In the genomic region with DNA sequence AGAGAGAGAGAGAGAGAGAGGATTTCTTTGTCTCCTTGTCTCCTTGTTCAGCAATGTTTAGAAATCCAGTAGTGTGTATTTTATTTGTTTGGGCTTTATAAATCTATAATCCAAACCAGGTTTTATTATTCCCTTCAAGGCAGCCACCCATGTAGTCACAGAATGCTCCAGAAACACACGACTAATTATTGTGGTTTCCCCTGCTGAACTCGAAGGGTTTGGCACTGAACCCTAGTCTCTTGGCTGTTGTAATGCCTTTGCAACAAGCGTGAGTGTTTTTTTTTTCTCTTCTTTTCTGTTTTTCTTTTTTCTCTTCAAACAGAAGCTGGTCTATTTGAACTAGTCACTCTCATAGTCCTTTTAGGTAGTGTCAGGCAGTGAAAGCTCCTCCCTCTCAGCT, we compare ENCODE assay signal across 18 mouse cellular contexts. TPM values are rescaled to one million over a fixed set of nuclear protein-coding genes. Genes with fewer than 3 reads are reported as not detected.
DNase-seq lines count a peak whose midpoint lies in the region; ATAC-seq lines count a peak whose summit lies in the region.
"Had no signal": no experiment of that assay in that cellular context is flagged by ENCODE, and none has a peak within 500 bp of the region (broad histone marks: within the 10 kb centered on the region; RNA-seq: fewer than 3 reads in every experiment).

No protein-coding gene starts in this region.

- H3K4me2 ChIP-seq in limb, embryonic 12.5 days: no peak overlapping the region
- H3K4me2 ChIP-seq in limb, embryonic 13.5 days (replicated peaks): no peak overlapping the region
- H3K4me2 ChIP-seq: hindbrain, embryonic 15.5 days; liver, embryonic 11.5 days; lung, embryonic 15.5 days had no signal

- peak; percentile 26; the same call in 1 of the 2 replicates for ATAC-seq in limb, embryonic 12.5 days (ENCODE audit: insufficient number of reproducible peaks, insufficient read depth, low FRiP score, low TSS enrichment, low read depth)
- peak; percentile 51; the same call in 1 of the 2 replicates for ATAC-seq in limb, embryonic 13.5 days (ENCODE audit: low FRiP score, low read depth)
- no peak for ATAC-seq in erythroblast, adult 5-6 weeks (replicated peaks; ENCODE audit: low FRiP score, poor library complexity, severe bottlenecking)
- ATAC-seq: intestine, embryonic 16.5 days had no signal

- WGBS in limb, embryonic 12.5 days: 36% methylated on average over 3 of the region's 3 CpGs
- WGBS in limb, embryonic 10.5 days: 81% methylated on average over 3 of the region's 3 CpGs
- WGBS in limb, embryonic 13.5 days: 16% methylated on average over 3 of the region's 3 CpGs

- no peaks in the 10 kb centered on the region for H3K27me3 ChIP-seq in limb, embryonic 12.5 days
- H3K27me3 ChIP-seq in limb, embryonic 10.5 days (ENCODE audit: low read depth, poor library complexity, severe bottlenecking): no peaks in the 10 kb centered on the region
- H3K27me3 ChIP-seq in limb, embryonic 13.5 days: no peaks in the 10 kb centered on the region
- H3K27me3 ChIP-seq: hindbrain, embryonic 15.5 days; lung, embryonic 15.5 days; megakaryocyte, embryonic 14.5 days had no signal

- H3K9me3 ChIP-seq in limb, embryonic 12.5 days: peaks cover 3% of the 10 kb centered on the region; the same call in 1 of the 2 replicates
- H3K9me3 ChIP-seq in limb, embryonic 10.5 days (replicated peaks): no peaks in the 10 kb centered on the region
- 0 out of 2 replicates have a peak, but pooled peaks cover 6% of the 10 kb centered on the region for H3K9me3 ChIP-seq in limb, embryonic 13.5 days
- H3K9me3 ChIP-seq: hindbrain, embryonic 15.5 days; lung, embryonic 15.5 days had no signal

- H3K4me3 ChIP-seq in limb, embryonic 12.5 days (replicated peaks): no peak overlapping the region
- no peak overlapping the region for H3K4me3 ChIP-seq in limb, embryonic 10.5 days
- H3K4me3 ChIP-seq in limb, embryonic 13.5 days: no peak overlapping the region
- H3K4me3 ChIP-seq: hindbrain, embryonic 15.5 days; lung, embryonic 15.5 days; megakaryocyte, embryonic 14.5 days had no signal

- peak; percentile 38 for DNase-seq in gastrocnemius, postnatal 14 days
- DNase-seq in gastrocnemius, postnatal 10 days: no peak
- no peak for DNase-seq in limb, embryonic 10.5 days (ENCODE audit: low spot score)
- peak; percentile 65 for DNase-seq in NIH3T3 (ENCODE audit: low read depth)
- DNase-seq: cerebellum, adult 9-10 months; kidney, postnatal 25 days; layer of hippocampus, adult 9-11 months; right cerebral cortex, adult 18-20 months; thymus, postnatal 4 days had no signal

- intact Hi-C loops in gastrocnemius, postnatal 14 days (cut with DNase I; ENCODE audit: low total_unique reads): no loop called here

- peaks cover 5% of the 10 kb centered on the region; the same call in 1 of the 2 replicates for H3K36me3 ChIP-seq in limb, embryonic 12.5 days
- no peaks in the 10 kb centered on the region for H3K36me3 ChIP-seq in limb, embryonic 10.5 days
- peaks cover 13% of the 10 kb centered on the region for H3K36me3 ChIP-seq in limb, embryonic 13.5 days
- H3K36me3 ChIP-seq: hindbrain, embryonic 15.5 days; lung, embryonic 15.5 days had no signal

- H3K9ac ChIP-seq in limb, embryonic 12.5 days (replicated peaks): no peak overlapping the region
- H3K9ac ChIP-seq in limb, embryonic 13.5 days: no peak overlapping the region
- H3K9ac ChIP-seq: hindbrain, embryonic 15.5 days; lung, embryonic 15.5 days had no signal

- H3K27ac ChIP-seq in limb, embryonic 12.5 days: 0 out of 2 replicates have a peak overlapping the region, but pooled peaks have one; percentile 41
- no peak overlapping the region for H3K27ac ChIP-seq in limb, embryonic 10.5 days
- no peak overlapping the region for H3K27ac ChIP-seq in limb, embryonic 13.5 days
- H3K27ac ChIP-seq: hindbrain, embryonic 15.5 days; lung, embryonic 15.5 days had no signal

- no peaks in the 10 kb centered on the region for H3K4me1 ChIP-seq in limb, embryonic 12.5 days (replicated peaks)
- no peaks in the 10 kb centered on the region for H3K4me1 ChIP-seq in limb, embryonic 10.5 days
- peaks cover 9% of the 10 kb centered on the region for H3K4me1 ChIP-seq in limb, embryonic 13.5 days
- H3K4me1 ChIP-seq: hindbrain, embryonic 15.5 days; lung, embryonic 15.5 days; megakaryocyte, embryonic 14.5 days had no signal

RNA-seq across cellular contexts. Expression of a gene that starts 49.5 kb away (rescaled TPM):
- under 1 TPM; 0.08 to 0.11 TPM for total RNA-seq in gastrocnemius, postnatal 14 days (2021)
- under 1 TPM; 0.09 to 0.36 TPM for total RNA-seq in gastrocnemius, postnatal 10 days (2021)
- 0.19 and 0.20 TPM in 2 replicates for polyA plus RNA-seq in limb, embryonic 12.5 days (2016; fragmentation: Nextera tagmentation; extraction: Ambion mirVana)
- 0.09 TPM in 1 of 2 replicates, not detected in the other for polyA plus RNA-seq in limb, embryonic 10.5 days (2016; fragmentation: Nextera tagmentation; extraction: Ambion mirVana)
- polyA plus RNA-seq in limb, embryonic 13.5 days (2015; fragmentation: Nextera tagmentation; extraction: Ambion mirVana): 0.13 and 0.26 TPM in 2 replicates
- not detected in 2 replicates for total RNA-seq in erythroblast, adult 5-6 weeks (2015; ENCODE audit: low replicate concordance)
- not detected in 2 replicates for total RNA-seq in erythroblast, adult 5-6 weeks (2017; ENCODE audit: low replicate concordance)
- polyA plus RNA-seq: C2C12; liver, embryonic 11.5 days; lung, embryonic 15.5 days had no signal

Comparison
In these comparisons a context has a peak if more than half of its experiments do, and no peak if none do; other contexts are left out.
1. DNase-seq: peak in gastrocnemius, postnatal 14 days (single experiment) and NIH3T3 (single experiment); none in gastrocnemius, postnatal 10 days (single experiment) and limb, embryonic 10.5 days (single experiment).